Mouse (Mus musculus) liver, embryonic 15.5 days (tissue): Measurements from ENCODE around the gene Cma1. TPM values are rescaled to one million over a fixed set of nuclear protein-coding genes. Genes with fewer than 3 reads are reported as not detected.

Experiments used
- ATAC-seq: fragments of 200-750 bp; cut with Nextera tagmentation; 2 replicates; pipeline ENCODE4 v1.8.0; 2017; ENCODE audit warnings: moderate number of reproducible peaks, mild to moderate bottlenecking, moderate library complexity; ENCODE audit not compliant: insufficient read depth
- H3K27ac ChIP-seq: fragments of 300-500 bp; sonication (generic); replicated peaks from 2 replicates; pipeline ENCODE4 v1.5.1; 2015; ENCODE audit warnings: mild to moderate bottlenecking, inconsistent platforms
- H3K27me3 ChIP-seq: fragments of 300-500 bp; sonication (generic); 2 replicates; pipeline ENCODE4 v1.6.1; 2015; ENCODE audit warnings: mild to moderate bottlenecking, inconsistent platforms
- H3K36me3 ChIP-seq: fragments of 300-500 bp; sonication (generic); replicated peaks from 2 replicates; pipeline ENCODE4 v1.6.1; 2015; ENCODE audit warnings: moderate library complexity, mild to moderate bottlenecking, inconsistent platforms
- H3K4me1 ChIP-seq: fragments of 300-500 bp; sonication (generic); replicated peaks from 2 replicates; pipeline ENCODE4 v1.6.1; 2015; ENCODE audit warnings: inconsistent platforms
- H3K4me2 ChIP-seq: fragments of 300-500 bp; sonication (generic); 2 replicates; pipeline ENCODE4 v1.6.1; 2015; ENCODE audit warnings: moderate library complexity, mild to moderate bottlenecking, inconsistent platforms
- H3K4me3 ChIP-seq: fragments of 300-500 bp; sonication (generic); replicated peaks from 2 replicates; pipeline ENCODE4 v1.5.1; 2015; ENCODE audit warnings: mild to moderate bottlenecking, inconsistent platforms
- H3K9ac ChIP-seq: fragments of 300-500 bp; sonication (generic); 2 replicates; pipeline ENCODE4 v1.6.1; 2015; ENCODE audit warnings: moderate library complexity, mild to moderate bottlenecking, inconsistent platforms
- H3K9me3 ChIP-seq: fragments of 300-500 bp; sonication (generic); replicated peaks from 2 replicates; pipeline ENCODE4 v1.6.1; 2016; ENCODE audit warnings: inconsistent platforms
- WGBS: fragments of 180-500 bp; shearing (Covaris S2); methylation state at CpG from one replicate; pipeline ENCODE4 v1.1.7; 2015; ENCODE audit warnings: mixed read lengths; ENCODE audit not compliant: insufficient replicate concordance; 5-methylcytosine and 5-hydroxymethylcytosine counted together
- polyA plus RNA-seq: library from polyadenylated mRNA; unstranded; fragments of >200 nt; fragmentation: Nextera tagmentation; extraction: Ambion mirVana; gene quantifications from 2 replicates; pipeline ENCODE4 v1.2.1, GENCODE M21; 2015

The Cma1 gene
- polyA plus RNA-seq, 1 experiment from 2014 or later, result 0.47 TPM

DNA sequence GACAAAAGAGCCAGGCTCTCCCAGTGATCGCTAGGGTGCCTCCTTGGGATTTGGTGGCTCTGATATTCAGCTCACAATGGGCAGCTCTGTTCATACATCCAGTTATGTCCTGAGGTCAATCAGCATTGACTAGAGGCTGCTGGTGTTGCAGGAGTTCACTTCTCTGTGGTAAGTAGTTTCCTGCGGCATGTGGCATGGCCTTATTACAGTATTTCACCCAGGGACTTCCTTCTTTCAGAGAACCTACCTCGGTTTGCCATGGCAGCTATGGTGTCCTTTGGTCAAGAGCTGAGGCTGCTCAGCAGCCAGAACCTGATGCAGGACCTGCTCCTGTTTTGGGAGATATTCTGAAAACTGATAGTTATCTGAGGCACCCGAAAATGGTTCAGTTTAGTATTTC, 17.6 kb downstream of the Cma1 start:
- Histone ChIP-seq H3K27ac (no peak overlapping the region), H3K4me2 (no peak overlapping the region), H3K27me3 (no peaks in the 10 kb centered on the region), H3K9ac (no peak overlapping the region), H3K36me3 (no peaks in the 10 kb centered on the region), H3K4me3 (no peak overlapping the region), H3K4me1 (peaks cover 41% of the 10 kb centered on the region), H3K9me3 (no peaks in the 10 kb centered on the region)
- no peak for ATAC-seq
- whole genome bisulfite sequencing, result 42% methylated on average over 4 of the region's 4 CpGs

DNA sequence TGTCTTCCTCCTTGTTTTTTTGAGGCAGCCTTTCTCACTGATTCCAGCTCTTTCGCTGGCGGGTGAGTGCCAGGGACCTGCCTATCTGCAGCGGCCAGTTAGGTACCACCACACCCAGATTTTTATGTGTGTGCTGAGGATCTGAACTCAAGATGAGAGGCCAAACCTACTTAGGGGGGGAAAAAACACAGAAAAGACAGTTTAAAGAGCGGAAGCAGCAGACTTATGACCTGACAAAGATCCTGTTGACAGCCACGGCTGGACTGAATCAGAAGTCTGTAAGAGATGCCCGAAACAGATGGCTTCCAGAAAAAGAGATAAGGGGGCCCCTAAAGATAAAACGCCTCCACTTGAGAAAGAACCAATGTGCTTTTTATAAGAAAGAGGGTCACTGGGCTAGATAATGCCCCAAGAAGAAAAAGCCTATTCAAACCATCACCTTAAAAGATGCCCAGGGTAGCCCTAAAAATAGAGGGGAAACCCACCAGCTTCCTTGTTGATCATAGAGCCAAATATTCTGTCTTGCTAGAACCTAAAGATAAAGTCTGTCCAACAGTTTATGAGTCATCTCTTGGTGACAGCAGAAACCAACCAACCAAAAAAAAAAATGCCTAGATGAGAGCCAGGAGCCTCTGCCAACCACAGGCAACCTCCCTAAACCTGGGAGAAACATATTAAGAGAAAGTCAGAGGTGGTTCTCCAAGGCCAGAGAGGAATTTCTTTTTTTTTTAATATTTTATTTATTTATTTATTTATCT, 21.8 kb downstream of the Cma1 start:
- WGBS, result 9% methylated on average over 7 of the region's 7 CpGs
- no peak overlapping the region; the same call in 1 of the 2 replicates for H3K9ac ChIP-seq
- no peaks in the 10 kb centered on the region for H3K36me3 ChIP-seq
- H3K27me3 ChIP-seq, result no peaks in the 10 kb centered on the region
- H3K4me3 ChIP-seq, result peak overlapping the region; percentile 7; the same call in 1 of the 2 replicates
- H3K9me3 ChIP-seq, result no peaks in the 10 kb centered on the region
- peak; percentile 86 for ATAC-seq
- H3K4me1 ChIP-seq, result peaks cover 46% of the 10 kb centered on the region
- peak overlapping the region; percentile 62 for H3K4me2 ChIP-seq
- H3K27ac ChIP-seq, result peak overlapping the region; percentile 82

DNA sequence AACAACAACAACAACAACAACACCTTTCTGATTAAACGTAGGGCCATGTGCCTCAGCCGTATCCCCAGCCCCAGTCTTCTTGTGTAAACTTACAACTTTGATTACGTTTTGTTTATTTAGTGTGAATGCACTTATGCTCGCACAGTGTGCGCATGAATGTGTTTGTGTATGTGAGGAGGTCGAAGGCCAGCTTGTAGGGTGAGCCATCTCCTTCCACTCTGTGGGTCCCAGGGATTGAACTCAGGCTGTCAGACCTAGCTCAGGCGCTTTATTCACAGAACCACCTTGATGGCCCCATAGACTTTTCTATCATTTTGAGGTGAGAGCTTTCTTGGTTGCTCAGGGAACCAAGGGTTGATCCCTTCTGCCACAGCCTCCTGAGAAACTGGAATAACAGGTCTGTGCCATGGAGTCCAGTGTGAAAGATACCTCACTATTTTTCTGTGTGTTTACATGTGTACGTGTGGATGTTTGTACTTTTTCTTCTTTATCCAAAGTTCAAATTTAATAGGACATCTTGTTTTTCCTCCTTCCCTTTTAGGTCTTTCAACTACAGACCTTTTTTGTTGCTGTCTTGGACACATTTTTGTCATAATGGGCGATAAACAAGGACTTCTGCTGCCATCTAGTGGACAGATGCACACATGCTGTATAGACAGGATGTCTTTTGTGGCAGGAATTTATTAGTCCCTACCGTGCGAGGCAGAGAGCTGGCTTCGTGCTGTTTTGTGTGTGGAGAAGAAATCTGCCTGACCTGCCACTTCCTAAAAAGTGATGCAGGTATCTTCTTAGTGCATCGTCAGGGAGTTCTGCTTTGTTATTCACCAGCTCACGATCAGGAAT, 26.0 kb downstream of the Cma1 start:
- Histone ChIP-seq H3K9ac (no peak overlapping the region), H3K4me1 (peaks cover 25% of the 10 kb centered on the region), H3K27me3 (no peaks in the 10 kb centered on the region), H3K4me2 (no peak overlapping the region), H3K27ac (no peak overlapping the region), H3K4me3 (no peak overlapping the region), H3K9me3 (no peaks in the 10 kb centered on the region), H3K36me3 (no peaks in the 10 kb centered on the region)
- no peak for ATAC-seq
- 32% methylated on average over 14 of the region's 14 CpGs for WGBS

DNA sequence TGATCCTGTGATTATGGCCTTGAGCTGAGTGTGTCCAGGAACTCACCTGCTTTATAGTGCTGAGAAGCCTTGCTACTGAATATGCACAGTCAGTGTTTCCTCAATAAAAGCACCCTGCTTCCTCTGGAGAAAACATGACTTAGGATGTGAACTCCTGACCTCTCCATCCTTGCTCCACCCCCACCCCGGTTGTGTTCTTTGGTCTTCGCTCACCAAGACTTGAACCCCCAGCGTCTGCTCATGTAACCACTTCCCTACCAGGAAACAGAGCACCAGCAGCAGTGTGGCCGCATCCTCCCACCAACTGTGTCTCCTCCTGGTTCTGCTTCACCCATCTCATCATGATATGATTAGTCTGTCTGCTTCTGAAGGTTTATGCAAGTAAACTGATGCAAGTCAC, 31.1 kb downstream of the Cma1 start:
- WGBS, result 27% methylated on average over 4 of the region's 4 CpGs
- Histone ChIP-seq H3K4me3 (no peak overlapping the region), H3K4me2 (no peak overlapping the region), H3K27me3 (no peaks in the 10 kb centered on the region), H3K9me3 (no peaks in the 10 kb centered on the region), H3K9ac (no peak overlapping the region), H3K4me1 (no peaks in the 10 kb centered on the region), H3K36me3 (no peaks in the 10 kb centered on the region), H3K27ac (no peak overlapping the region)
- ATAC-seq, result no peak

- whole genome bisulfite sequencing, result 11% methylated on average over 1 of the region's 1 CpGs
- H3K27me3 ChIP-seq, result 0 out of 2 replicates have a peak, but pooled peaks cover under 1% of the 10 kb centered on the region
- no peak overlapping the region for H3K4me3 ChIP-seq
- ATAC-seq, result no peak
- H3K9ac ChIP-seq, result no peak overlapping the region
- H3K27ac ChIP-seq, result no peak overlapping the region
- peaks cover 10% of the 10 kb centered on the region for H3K4me1 ChIP-seq
- no peaks in the 10 kb centered on the region for H3K36me3 ChIP-seq
- no peak overlapping the region for H3K4me2 ChIP-seq
- H3K9me3 ChIP-seq, result no peaks in the 10 kb centered on the region
Observed at GRCm38 (mm10) chr14:55905518-55905917, 39.0 kb downstream of the Cma1 start.

DNA sequence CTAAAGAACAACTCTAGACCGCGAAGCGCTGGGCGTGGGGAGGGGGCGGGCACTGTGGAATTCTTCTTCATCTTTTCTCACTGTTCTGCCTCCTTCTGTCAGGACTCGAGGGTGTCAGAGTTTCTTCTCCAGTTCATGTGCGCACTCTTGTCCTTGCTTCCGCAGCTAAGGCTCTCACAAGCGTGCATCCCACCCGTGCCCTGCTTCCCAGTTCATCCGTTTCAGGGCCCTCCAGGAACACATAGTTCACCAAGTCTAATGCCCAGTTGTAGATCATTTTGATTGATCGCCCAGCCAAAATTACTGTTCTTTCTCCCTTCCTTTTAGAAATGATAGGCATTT, 44.1 kb downstream of the Cma1 start:
- 9% methylated on average over 12 of the region's 12 CpGs for WGBS
- Histone ChIP-seq H3K4me3 (peak overlapping the region; percentile 51), H3K27ac (no peak overlapping the region), H3K9ac (no peak overlapping the region), H3K27me3 (peaks cover 13% of the 10 kb centered on the region), H3K36me3 (peaks cover 24% of the 10 kb centered on the region), H3K9me3 (no peaks in the 10 kb centered on the region), H3K4me2 (peak overlapping the region; percentile 81), H3K4me1 (peaks cover 28% of the 10 kb centered on the region)
- ATAC-seq, result no peak

DNA sequence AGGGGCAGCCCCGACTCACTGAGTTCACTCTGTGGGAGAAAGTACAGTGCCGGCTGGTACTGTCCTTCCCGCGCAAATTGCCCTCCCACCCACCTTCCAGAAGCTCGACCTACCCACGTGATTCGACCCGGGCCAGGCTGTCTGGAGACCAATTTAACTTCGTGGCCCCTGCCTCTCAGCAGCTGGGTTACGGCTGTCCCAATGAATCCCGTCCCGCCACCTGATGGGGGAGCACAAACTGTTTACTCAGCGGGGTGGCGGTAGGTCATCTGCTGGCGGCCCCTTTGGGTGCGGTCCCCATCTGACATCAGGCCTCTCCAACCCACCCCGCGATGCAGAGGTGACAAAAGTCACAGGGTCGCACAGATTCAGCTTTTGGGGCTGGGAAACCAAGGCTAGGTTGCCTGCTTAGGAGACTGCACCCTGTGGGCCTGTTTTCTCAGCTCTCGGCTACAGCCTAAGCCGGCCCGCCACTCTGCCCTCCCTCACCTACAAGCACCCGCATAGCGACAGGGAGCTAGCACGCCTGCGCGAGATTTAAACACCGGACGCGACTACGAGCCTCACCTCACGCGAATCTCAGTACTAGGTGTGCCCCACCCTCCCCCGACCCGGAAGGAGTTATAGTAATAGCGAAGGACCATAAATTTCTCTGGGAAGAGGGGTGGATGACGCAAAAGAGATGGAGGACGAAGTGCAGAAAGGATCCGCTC, 44.6 kb downstream of the Cma1 start, which contains the start of gene Sdr39u1:
Sdr39u1 (minus strand) TSS at position 593 of the 713 bp plus-strand sequence.
- WGBS, result 2% methylated on average over 39 of the region's 39 CpGs
- Histone ChIP-seq H3K9ac (peak within 1 kb of the TSS; percentile 40; the same call in 1 of the 2 replicates), H3K27ac (0 out of 2 replicates have a peak within 1 kb of the TSS, but pooled peaks have one; percentile 41), H3K27me3 (peaks cover 13% of the 10 kb centered on the region), H3K9me3 (no peaks in the 10 kb centered on the region), H3K4me2 (peak within 1 kb of the TSS; percentile 81), H3K36me3 (peaks cover 29% of the 10 kb centered on the region), H3K4me1 (peaks cover 28% of the 10 kb centered on the region), H3K4me3 (peak within 1 kb of the TSS; percentile 51)
- ATAC-seq, result peak; percentile 70

DNA sequence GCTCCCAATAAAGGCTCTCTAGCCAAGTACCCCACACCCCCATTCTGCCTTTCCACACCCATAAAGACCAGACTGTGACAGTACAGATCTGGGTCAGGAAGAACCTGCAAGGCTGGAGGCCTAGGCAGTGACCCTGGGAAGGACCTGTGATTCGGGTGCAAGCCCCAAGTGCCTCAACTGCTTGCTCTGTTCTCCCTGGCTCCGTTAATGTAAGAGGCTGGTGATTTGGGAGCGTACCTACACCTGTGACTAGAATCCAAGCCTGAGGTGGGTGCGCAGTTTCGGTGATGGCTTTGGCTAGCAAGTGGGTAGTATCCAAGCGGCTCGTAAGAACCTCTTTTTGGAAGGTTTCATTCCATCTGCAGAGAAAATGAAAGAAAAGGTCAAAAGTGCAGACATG, 45.5 kb downstream of the Cma1 start:
- WGBS, result 91% methylated on average over 7 of the region's 7 CpGs
- Histone ChIP-seq H3K4me2 (no peak overlapping the region; the same call in 1 of the 2 replicates), H3K4me1 (peaks cover 28% of the 10 kb centered on the region)

GRCm38 (mm10) chr14:55897671-55898070, 46.8 kb downstream of the Cma1 start:
- Histone ChIP-seq H3K36me3 (peaks cover 48% of the 10 kb centered on the region), H3K4me1 (peaks cover 28% of the 10 kb centered on the region), H3K9me3 (no peaks in the 10 kb centered on the region), H3K4me3 (no peak overlapping the region), H3K4me2 (no peak overlapping the region), H3K27me3 (peaks cover 13% of the 10 kb centered on the region), H3K9ac (no peak overlapping the region), H3K27ac (no peak overlapping the region)
- ATAC-seq, result no peak
- WGBS, result 74% methylated on average over 12 of the region's 12 CpGs

More for the DNA sequence above, 45.5 kb downstream of the Cma1 start:
- Histone ChIP-seq H3K9ac (no peak overlapping the region), H3K9me3 (no peaks in the 10 kb centered on the region), H3K27me3 (peaks cover 13% of the 10 kb centered on the region), H3K27ac (no peak overlapping the region), H3K36me3 (peaks cover 38% of the 10 kb centered on the region), H3K4me3 (no peak overlapping the region)
- no peak for ATAC-seq
